Mouse (Mus musculus): ENCODE results near the gene Slc11a1.

DNA sequence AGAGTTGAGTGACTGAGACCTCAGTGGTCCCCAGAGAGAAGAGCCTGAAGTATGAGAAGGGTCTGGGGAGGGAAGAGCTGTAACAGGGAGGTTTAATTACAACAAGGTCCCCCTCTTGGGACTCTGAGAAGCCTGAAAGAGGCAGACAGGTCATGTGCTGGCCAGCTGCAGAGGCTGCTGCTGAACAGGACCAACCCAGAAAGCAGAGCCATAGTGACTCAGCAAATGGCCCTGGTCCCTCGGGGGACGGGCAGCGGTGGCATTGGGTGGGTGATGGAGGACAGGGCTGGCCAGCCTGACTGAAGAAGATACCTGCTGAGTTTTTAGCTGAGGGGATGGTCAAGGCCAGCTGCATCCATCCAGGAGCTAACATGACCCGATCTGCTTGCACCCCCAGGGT, 1.4 kb downstream of the Slc11a1 start:
- TF ChIP-seq POLR2A (IDR thresholded peaks at IDR 0.05; ENCODE audit: borderline replicate concordance, low read depth, low read length) = no peak
- TF ChIP-seq CTCF (IDR thresholded peaks at IDR 0.05; ENCODE audit: low read depth, low read length) = no peak
